Mouse (Mus musculus) liver, embryonic 16.5 days (tissue): ENCODE measurements around the gene Setd4. TPM values are rescaled to one million over a fixed set of nuclear protein-coding genes. Genes with fewer than 3 reads are reported as not detected.

ENCODE experiments used
- ATAC-seq: fragments of 200-750 bp; cut with Nextera tagmentation; 2 replicates; pipeline ENCODE4 v1.8.0; 2017; ENCODE audit warnings: low read depth, mild to moderate bottlenecking, moderate number of reproducible peaks, moderate library complexity
- H3K27ac ChIP-seq: fragments of 300-500 bp; sonication (generic); 2 replicates; pipeline ENCODE4 v1.5.1; 2014; ENCODE audit warnings: mild to moderate bottlenecking, low read length
- H3K27me3 ChIP-seq: fragments of 300-500 bp; sonication (generic); 2 replicates; pipeline ENCODE4 v1.6.1; 2014; ENCODE audit warnings: low read depth, low read length, mixed read lengths; ENCODE audit not compliant: control insufficient read depth, insufficient read depth
- H3K36me3 ChIP-seq: fragments of 300-500 bp; sonication (generic); 2 replicates; pipeline ENCODE4 v1.6.1; 2014; ENCODE audit warnings: mild to moderate bottlenecking; ENCODE audit not compliant: control insufficient read depth, insufficient read depth
- H3K4me1 ChIP-seq: fragments of 300-500 bp; sonication (generic); 2 replicates; pipeline ENCODE4 v1.6.1; 2014; ENCODE audit warnings: low read depth, low read length, mixed read lengths; ENCODE audit not compliant: control insufficient read depth
- H3K4me2 ChIP-seq: fragments of 300-500 bp; sonication (generic); 2 replicates; pipeline ENCODE4 v1.6.1; 2014; ENCODE audit warnings: low read depth, low read length, mixed read lengths
- H3K4me3 ChIP-seq: fragments of 300-500 bp; sonication (generic); 2 replicates; pipeline ENCODE4 v1.5.1; 2014; ENCODE audit warnings: low read depth, mild to moderate bottlenecking, low read length
- H3K9ac ChIP-seq: fragments of 300-500 bp; sonication (generic); 2 replicates; pipeline ENCODE4 v1.6.1; 2014; ENCODE audit warnings: low read depth, low read length
- H3K9me3 ChIP-seq: fragments of 300-500 bp; sonication (generic); replicated peaks from 2 replicates; pipeline ENCODE4 v1.6.1; 2016; ENCODE audit warnings: low read length; ENCODE audit not compliant: control insufficient read depth
- WGBS: fragments of 180-500 bp; shearing (Covaris S2); extraction: QIAGEN DNeasy Blood & Tissue Kit; methylation state at CpG from one replicate; pipeline ENCODE4 v1.1.7; 2014; ENCODE audit not compliant: insufficient replicate concordance; 5-methylcytosine and 5-hydroxymethylcytosine counted together
- polyA plus RNA-seq: library from polyadenylated mRNA; unstranded; fragments of >200 nt; fragmentation: Nextera tagmentation; extraction: Ambion mirVana; gene quantifications from 2 replicates; pipeline ENCODE4 v1.2.1, GENCODE M21; 2015

The Setd4 gene
- polyA plus RNA-seq, 1 experiment from 2014 or later, result 3.9 TPM

DNA sequence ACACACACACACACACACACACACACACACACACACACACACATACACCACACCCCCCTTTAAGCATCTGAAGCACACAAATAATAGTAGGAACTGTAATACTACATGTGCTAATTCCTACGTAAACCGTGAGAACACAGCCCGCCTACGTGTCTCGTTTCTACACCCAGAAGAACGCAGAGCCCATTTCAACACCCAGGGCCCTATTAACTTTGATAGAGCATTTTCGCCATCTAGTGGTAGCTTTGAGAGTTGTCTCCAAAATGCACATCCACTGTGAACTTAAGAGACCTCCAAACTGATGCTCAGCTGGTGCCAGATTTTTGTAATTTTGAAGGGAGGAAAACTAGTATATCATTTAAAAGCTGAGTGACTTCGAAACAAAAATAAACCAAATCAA lies 60.2 kb downstream of the Setd4 start:
- no peak for ATAC-seq
- Histone ChIP-seq H3K27ac (no peak overlapping the region), H3K9ac (no peak overlapping the region), H3K4me1 (no peaks in the 10 kb centered on the region), H3K36me3 (no peaks in the 10 kb centered on the region), H3K27me3 (no peaks in the 10 kb centered on the region), H3K9me3 (no peaks in the 10 kb centered on the region), H3K4me3 (no peak overlapping the region), H3K4me2 (no peak overlapping the region)
- WGBS, result 3% methylated on average over 8 of the region's 8 CpGs

DNA sequence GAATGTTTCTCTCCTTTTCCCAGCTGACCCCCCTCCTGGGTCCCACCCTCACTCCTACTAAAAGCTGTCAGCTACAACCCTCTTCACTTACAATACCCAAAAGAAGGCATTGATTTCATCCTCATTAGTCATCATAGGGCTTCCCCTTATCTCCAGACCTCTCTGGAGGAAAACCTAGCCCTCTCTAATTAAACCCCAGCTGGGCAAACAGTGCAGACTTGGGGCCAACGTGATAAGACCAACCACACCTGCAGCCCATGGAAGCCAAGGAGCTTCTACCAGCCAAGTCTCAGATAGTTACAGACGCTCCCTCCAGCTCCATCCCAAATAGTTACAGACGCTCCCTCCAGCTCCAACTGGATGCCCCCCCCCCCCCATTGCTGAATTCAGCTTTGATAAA lies 64.0 kb downstream of the Setd4 start:
- H3K9ac ChIP-seq, result no peak overlapping the region
- no peaks in the 10 kb centered on the region for H3K27me3 ChIP-seq
- no peak overlapping the region for H3K4me2 ChIP-seq
- WGBS, result 40% methylated on average over 3 of the region's 3 CpGs
- ATAC-seq, result no peak
- H3K36me3 ChIP-seq, result no peaks in the 10 kb centered on the region
- no peaks in the 10 kb centered on the region for H3K9me3 ChIP-seq
- no peak overlapping the region for H3K4me3 ChIP-seq
- H3K4me1 ChIP-seq, result no peaks in the 10 kb centered on the region
- H3K27ac ChIP-seq, result no peak overlapping the region

DNA sequence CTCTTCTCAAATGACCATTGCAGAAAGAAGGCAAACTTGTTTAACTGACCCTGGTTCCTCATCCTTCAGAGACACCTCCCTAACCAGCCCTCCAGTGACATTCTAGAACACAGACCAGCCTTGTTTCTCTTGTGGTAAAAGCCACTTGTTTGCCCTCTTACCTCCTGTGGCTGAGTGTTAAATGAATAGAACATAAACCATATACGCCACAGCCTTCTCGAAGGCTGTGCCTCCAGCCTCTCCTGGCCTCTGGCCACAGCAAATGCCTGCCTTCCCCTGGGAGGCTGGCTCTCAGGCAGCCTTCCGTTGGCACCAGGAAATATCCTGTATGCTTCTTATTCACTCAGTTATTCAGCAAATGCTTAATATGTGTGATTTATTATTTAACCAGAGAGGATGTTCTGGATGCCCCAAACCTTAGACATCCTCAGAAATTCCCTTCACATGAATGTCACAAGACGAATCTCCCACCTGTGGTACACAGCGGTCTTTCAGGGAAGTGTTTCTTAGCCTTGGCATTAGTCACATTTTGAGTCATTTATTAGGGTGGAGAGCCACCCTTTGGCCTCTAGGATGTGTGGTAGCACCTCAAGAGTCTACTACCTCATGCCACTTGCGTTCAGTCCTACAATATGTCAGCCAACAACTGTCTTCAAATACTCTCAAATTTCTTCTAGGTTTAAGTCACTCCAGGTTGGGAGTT lies 68.6 kb downstream of the Setd4 start:
- no peak overlapping the region for H3K4me2 ChIP-seq
- no peaks in the 10 kb centered on the region for H3K4me1 ChIP-seq
- H3K4me3 ChIP-seq, result no peak overlapping the region
- WGBS, result 63% methylated on average over 6 of the region's 6 CpGs
- H3K36me3 ChIP-seq, result no peaks in the 10 kb centered on the region
- no peak overlapping the region for H3K27ac ChIP-seq
- no peaks in the 10 kb centered on the region for H3K9me3 ChIP-seq
- no peak for ATAC-seq
- H3K27me3 ChIP-seq, result no peaks in the 10 kb centered on the region
- no peak overlapping the region for H3K9ac ChIP-seq

Other genes starting within 250 kb of the Setd4 start
- 22.8 and 25.9 TPM in 2 replicates for gene Cbr1, start 1.8 kb upstream of the Setd4 start, polyA plus RNA-seq
- gene Gm5678, start 24.0 kb upstream of the Setd4 start, polyA plus RNA-seq, result not detected in 2 replicates
- gene Cbr3, start 79.2 kb upstream of the Setd4 start, polyA plus RNA-seq, result 0.35 and 0.73 TPM in 2 replicates
- 17.2 and 21.6 TPM in 2 replicates for gene Dop1b, start 107.8 kb upstream of the Setd4 start, polyA plus RNA-seq
- gene Morc3, start 228.1 kb upstream of the Setd4 start, polyA plus RNA-seq, result 15.7 and 16.4 TPM in 2 replicates